Mouse (Mus musculus) embryo, embryonic 11.5 days (tissue): ENCODE measurements around the gene Il5.

ENCODE experiments used
- DNase-seq: peaks from one replicate; pipeline ENCODE4 v3.0.0-alpha.2; 2012; ENCODE audit warnings: low read depth, low spot score

Il5 gene

DNA sequence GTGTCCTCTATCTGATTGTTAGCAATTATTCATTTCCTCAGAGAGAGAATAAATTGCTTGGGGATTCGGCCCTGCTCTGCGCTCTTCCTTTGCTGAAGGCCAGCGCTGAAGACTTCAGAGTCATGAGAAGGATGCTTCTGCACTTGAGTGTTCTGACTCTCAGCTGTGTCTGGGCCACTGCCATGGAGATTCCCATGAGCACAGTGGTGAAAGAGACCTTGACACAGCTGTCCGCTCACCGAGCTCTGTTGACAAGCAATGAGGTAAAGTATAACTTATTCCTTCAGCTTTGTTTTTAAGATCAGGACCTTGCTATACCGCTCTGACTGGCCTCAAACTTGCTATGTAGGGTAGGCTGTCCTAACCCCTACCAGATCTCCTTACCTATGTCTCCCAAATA, at the start of gene Il5:
Gene Il5 (plus strand): TSS at position 80 of the 400 bp plus-strand sequence.
- no peak for DNase-seq

DNA sequence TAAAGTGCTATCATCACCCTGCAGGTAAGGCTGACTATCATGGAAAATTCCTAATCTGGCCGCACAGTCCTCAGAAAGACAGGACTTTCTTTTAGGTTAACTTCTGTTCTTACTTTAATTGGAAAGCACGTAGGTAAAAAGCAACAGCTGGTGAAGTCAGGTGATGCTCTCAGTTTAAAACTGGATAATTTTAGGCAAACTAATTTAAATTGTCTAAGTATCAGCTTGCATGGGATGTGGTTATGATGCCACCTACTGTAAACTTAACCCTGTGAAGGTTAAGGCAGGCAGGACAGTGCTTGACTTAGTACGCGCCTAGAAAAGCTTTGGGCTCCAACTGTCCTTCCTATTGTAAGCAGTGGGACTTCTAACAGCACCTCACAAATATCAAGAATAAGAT, 49.2 kb upstream of the Il5 start:
- no peak for DNase-seq

GRCm38 (mm10) chr11:53680141-53680540, 40.5 kb upstream of the Il5 start:
- no peak for DNase-seq

DNA sequence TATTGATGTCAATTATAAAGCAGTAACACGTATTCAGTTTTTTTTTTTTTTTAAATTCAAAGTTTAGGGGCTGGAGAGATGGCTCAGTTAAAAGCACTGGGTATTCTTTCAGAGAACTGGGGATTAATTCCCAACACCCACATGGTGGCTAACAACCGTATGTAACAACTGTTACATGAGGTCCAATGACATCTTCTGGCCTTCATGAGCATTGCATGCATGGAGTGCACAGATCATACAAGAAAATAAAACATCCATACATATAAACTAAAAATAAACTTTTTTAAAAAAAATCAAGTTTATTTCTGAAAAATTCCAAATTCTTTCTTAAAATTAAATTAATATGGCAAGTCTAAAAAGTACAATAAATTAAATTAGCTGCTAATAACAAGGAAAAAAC, 38.9 kb upstream of the Il5 start:
- no peak for DNase-seq

DNA sequence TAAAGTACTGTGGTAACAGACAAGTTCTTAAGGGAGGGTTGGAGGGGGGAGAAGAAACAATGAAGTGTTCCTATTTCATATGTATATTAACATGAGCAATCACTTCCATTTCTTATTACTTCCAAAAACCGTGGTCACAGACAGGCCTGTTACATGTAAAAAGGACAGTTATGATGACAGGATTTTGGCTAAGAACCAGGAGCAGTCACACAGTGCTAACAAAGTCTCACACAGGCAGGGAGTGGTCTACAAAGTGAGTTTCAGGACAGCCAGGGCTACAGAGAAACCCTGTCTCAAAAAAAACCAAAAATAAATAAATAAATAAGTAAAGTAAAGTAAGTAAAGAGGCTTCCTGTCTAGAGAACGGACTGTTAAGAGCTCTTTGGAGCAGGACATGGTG, 38.4 kb upstream of the Il5 start:
- no peak for DNase-seq

DNA sequence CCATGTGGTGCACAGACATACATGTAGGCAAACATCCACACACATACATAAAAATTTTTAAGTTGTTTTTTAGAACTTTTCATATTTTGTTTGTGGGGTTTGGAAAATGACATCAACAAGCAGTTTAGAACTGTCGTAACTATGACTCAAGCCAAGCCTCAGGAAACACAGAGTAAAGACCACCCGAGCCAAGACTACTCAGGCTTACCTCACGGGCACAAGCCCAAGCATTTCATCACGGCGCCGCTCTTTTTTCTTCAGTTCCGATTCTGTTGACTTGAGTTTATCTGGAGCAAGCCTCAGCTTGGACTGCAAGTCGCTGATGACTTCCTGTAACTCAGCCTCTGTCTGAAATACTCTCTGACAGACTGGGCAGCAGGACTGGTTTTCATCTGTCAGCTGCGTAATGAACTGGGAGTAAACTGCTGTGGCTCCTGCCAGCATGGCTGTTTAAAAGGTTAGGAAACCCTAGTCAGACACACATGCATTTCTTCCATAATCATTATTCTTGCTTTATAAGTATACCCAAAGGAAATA, 37.5 kb upstream of the Il5 start:
- no peak for DNase-seq

DNA sequence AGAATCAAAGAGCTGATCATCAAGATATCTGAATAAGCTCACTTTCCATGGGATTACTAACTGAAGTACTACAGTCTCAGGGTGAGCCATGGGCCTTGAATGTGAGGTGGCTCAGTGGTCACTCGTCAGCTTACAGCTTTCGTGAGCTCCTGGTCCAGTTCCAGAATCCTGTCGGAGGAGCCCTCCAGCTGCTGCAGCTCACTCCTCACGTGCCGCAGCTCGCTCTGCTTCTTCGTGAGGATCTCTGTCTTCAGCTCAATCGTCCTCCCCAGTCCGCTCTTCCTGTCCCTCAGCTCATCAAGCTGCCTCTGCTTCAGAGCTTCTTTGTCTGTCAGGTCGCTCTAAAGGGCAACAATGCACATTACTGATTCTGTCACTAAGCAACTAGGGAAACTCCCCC, 28.6 kb upstream of the Il5 start:
- DNase-seq, result no peak

DNA sequence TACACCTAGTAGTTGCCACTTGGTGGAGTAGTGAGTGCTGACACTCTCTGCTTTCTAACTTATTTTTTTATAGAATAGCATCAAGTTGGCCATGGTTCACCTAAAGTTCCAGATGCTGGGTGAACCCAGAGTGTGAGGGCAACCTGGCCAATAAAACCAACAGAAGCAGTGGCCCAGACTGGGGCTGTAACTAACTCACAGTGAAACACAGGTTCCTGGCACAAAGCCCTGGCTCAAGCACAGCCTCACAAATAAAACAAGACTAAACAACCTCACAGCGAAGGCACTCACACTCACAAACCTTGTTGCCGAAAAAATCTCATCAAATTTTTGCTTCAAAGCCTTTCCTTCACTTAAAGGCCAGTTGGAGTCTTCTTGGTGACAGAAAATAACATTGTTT, 22.1 kb upstream of the Il5 start:
- DNase-seq, result no peak

GRCm38 (mm10) chr11:53699351-53699750, 21.2 kb upstream of the Il5 start:
- DNase-seq, result no peak

DNA sequence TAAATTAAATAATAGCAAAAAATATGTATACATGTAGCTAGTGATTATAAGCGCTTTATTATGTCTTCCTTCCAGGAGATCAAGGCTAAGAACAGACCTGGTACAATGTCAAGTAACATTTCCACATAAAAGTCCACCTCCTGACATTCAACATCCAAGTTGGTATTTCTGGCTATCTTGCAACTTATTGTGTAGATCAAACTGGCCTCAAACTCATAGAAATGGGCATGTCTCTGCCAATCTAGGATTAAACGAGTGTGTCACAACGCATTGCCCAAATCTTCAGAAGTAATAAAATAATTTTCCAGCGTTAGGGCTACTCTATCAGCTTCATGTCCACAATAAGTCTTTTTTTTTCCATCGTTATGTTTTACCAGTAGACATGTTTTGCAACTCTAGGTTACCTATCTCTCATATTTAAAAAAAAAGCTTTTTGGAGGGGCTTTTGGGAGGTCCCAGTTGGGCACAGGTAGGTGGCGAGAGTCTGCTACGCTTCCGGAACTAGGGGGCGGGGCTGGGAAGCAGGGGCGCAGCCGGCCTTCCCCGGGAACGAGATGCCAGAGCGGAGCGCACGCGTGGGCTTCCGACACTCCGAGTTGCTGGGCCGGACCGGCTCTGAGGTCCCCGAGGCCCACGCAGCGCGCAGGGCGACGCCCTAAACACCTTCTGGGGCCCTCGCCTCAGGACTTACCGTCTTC, 14.2 kb upstream of the Il5 start:
- DNase-seq, result peak; percentile 19

- DNase-seq, result peak; percentile 85
Measured at GRCm38 (mm10) chr11:53706934-53707717, 13.5 kb upstream of the Il5 start, which contains the start of gene Rad50. Gene Rad50 (minus strand): TSS chr11:53707319.

DNA sequence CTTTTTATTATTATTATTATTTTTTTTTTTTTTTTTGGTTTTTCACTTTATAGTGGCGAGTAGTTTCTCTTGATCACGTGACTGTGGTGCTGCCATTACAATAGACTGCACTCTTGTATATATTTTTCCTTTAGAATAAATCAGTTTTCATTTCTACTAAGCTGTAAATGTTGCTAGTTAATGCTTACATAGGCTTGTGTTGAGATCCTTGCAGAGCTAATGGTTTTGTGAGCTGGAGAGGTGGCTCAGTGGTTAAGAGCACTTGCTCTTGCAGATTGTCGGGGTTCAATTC, 12.9 kb upstream of the Il5 start:
- no peak for DNase-seq

DNA sequence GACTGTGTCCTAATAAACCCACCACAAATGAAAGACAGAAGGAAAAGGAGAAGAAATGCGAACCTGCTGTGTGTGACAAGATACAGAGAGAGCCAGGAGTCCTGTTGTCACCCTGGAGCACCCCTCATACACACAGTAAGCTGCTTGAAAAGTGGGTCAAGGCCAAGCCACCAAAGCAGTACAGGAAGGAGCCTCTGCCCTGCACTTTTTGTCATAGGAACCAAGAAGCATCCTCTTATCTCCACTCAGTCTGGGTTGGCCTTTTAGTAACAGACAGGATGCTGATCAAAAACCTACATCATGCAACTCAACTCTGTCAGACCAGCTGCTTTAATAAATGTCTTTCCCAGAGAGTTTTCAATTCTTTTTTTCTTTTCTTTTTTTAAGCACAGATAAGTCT, 893 bp upstream of the Il5 start:
- no peak for DNase-seq

GRCm38 (mm10) chr11:53731457-53731856, 10.9 kb downstream of the Il5 start:
- no peak for DNase-seq

- DNase-seq, result no peak
Measured at GRCm38 (mm10) chr11:53732244-53732643, 11.7 kb downstream of the Il5 start.

GRCm38 (mm10) chr11:53733824-53734223, 13.2 kb downstream of the Il5 start:
- no peak for DNase-seq

- no peak for DNase-seq
Measured at GRCm38 (mm10) chr11:53734431-53734830, 13.8 kb downstream of the Il5 start.

DNA sequence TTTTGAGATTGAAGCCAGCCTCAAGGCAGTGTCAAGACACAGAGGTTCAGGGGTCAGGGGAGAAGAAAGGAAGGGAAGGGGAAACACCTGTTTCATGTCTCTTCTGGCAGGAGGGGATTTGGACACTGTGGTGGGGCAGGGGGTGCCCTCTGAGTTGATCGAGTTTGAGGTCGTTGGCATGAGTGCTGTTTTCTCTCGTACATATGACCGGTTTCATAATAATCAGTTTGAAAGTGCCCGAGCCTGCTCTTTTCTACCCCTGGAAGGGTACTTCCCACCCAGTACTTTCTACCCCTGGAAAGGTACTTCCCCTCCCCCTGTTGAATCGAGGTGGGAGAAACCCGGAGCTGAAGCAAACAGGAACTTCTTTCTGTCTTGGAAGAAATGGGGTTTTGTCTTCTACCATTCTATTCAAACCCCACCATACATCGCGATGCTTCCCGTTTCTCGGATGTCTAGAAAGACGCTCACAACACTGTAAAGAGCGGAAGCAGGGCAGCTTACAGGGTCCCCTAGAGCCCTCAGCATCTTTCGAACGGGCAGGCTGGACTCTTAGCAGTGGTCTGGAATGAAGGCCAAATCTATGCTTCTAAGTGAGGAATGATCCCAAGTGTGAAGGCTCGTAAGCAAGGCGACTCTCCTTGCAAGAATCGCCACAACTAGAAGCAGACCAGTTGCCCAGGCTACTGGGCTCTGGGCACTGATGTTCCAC, 14.5 kb downstream of the Il5 start:
- DNase-seq, result no peak

- peak; percentile 75 for DNase-seq
Measured at GRCm38 (mm10) chr11:53735682-53736245, 15.2 kb downstream of the Il5 start.

DNA sequence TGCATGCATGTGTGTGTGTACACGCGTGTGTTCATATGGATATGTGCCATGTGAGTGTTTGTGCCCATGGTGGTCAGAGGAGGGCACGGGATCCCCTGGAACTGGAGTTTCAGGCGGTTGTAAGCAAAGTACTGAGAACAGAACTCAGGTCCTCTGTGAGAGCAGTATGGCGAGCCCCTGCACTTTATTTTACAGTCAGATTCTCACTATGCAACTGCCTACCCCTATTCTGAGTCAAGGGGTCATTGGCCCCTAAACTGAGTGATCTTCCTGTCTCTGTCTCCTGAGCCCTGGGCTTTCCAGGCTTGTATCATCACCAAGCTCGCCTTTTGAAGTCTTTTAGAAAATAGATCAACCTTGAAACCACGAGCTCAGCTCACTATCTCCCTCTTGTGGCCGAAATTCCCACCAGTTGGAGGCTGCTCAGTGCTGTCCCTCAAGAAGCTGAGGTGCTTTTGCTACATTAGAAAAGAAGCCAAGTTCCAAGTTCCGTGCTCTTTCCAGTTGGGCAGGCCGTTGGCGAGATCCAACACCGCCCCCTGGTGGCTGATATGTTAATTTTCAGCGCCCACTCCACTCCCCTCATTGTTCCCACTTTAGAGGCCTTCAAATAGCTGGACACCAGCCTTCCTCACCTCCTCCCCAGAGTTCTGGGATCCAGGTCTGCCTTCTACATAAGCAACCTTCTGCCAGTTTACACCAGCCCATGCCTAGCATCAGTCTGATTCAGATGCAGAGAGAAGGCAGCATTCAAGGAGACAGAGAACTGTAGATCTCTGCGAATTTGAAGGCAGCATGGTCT, 16.4 kb downstream of the Il5 start:
- peak; percentile 59 for DNase-seq

- DNase-seq, result no peak
Measured at GRCm38 (mm10) chr11:53737573-53737946, 17.0 kb downstream of the Il5 start.
